Mouse (Mus musculus): ENCODE measurements around the gene Dlst. TPM values are rescaled to one million over a fixed set of nuclear protein-coding genes. Genes with fewer than 3 reads are reported as not detected.

Gene Dlst
- polyA plus RNA-seq, 1 experiment = 900 TPM

DNA sequence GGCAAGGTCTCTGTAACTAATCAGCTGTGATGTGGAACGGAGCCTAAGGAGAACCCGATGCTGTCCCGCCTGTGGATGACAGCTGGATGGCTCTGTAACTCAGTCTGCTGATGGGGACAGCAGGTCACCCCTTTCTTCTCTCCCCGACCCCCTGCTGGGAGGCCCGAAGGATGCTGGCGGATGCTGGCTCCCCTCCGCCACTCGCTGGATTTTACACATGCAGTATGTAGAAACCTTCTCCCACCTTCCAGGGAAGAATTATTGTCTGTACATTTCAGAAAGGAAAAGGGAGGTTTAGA lies 71.7 kb downstream of the Dlst start:
- no peak for TF ChIP-seq GATA1 (IDR thresholded peaks at IDR 0.05; ENCODE audit: low read length)

- no peak for TF ChIP-seq GATA1 (IDR thresholded peaks at IDR 0.05; ENCODE audit: low read length)
Measured at GRCm38 (mm10) chr12:85182898-85183297, 72.3 kb downstream of the Dlst start.

DNA sequence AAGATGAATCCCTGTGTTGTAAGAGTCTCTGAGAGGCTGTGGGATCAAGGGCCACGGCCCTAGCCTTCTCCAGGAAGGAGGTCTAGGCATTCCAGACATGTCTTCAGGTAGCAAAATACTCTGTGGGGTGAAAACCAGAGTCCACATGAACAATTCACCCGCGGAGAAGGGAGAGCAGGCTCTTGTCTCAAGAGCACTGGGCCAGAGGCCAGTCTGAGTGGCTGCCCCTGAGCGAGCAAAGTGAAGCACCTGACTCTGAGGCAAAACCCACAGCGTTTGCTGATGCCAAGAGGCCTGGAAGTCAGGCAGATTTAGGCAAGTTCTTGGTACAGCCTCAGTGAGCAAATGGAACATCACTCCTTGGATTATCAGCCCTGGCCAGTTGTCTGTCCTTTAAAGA lies 73.5 kb downstream of the Dlst start:
- no peak for TF ChIP-seq GATA1 (IDR thresholded peaks at IDR 0.05; ENCODE audit: low read length)

Other genes with a start within 250 kb of the Dlst start
- gene Ltbp2, start 234.3 kb upstream of the Dlst start, polyA plus RNA-seq (2012) = 0.04 and 0.21 TPM in 2 replicates
- 15.5 and 15.8 TPM in 2 replicates for gene Fcf1, start 139.9 kb upstream of the Dlst start, polyA plus RNA-seq (2012)
- 7.5 and 7.9 TPM in 2 replicates for gene Arel1, start 139.9 kb upstream of the Dlst start, polyA plus RNA-seq (2012)
- 50.8 and 58.9 TPM in 2 replicates for gene Ylpm1, start 114.5 kb upstream of the Dlst start, polyA plus RNA-seq (2012)
- gene Prox2, start 74 bp upstream of the Dlst start, polyA plus RNA-seq (2012) = 5.3 and 5.6 TPM in 2 replicates
- not detected in 2 replicates for gene Rps6kl1, start 40.4 kb downstream of the Dlst start, polyA plus RNA-seq (2012)
- gene Pgf, start 67.0 kb downstream of the Dlst start, polyA plus RNA-seq (2012) = not detected in 2 replicates
- gene Eif2b2, start 108.6 kb downstream of the Dlst start, polyA plus RNA-seq (2012) = 251 and 455 TPM in 2 replicates
- 0.54 and 0.84 TPM in 2 replicates for gene Mlh3, start 159.8 kb downstream of the Dlst start, polyA plus RNA-seq (2012)
- 47.7 and 65.6 TPM in 2 replicates for gene Acyp1, start 177.6 kb downstream of the Dlst start, polyA plus RNA-seq (2012)
- gene Zc2hc1c, start 177.8 kb downstream of the Dlst start, polyA plus RNA-seq (2012) = 0.01 and 0.02 TPM in 2 replicates
- gene Nek9, start 228.5 kb downstream of the Dlst start, polyA plus RNA-seq (2012) = 21.1 and 24.1 TPM in 2 replicates

Data from G1E-ER4 (cell line).